Mouse (Mus musculus) liver, embryonic 12.5 days (tissue): Measurements from ENCODE around the gene Myo1h. TPM values are rescaled to one million over a fixed set of nuclear protein-coding genes. Genes with fewer than 3 reads are reported as not detected.

Source experiments
- ATAC-seq: fragments of 200-750 bp; cut with Nextera tagmentation; 2 replicates; pipeline ENCODE4 v1.8.0; 2017; ENCODE audit warnings: moderate number of reproducible peaks, mild to moderate bottlenecking, moderate library complexity
- H3K27ac ChIP-seq: fragments of 300-500 bp; sonication (generic); 2 replicates; pipeline ENCODE4 v1.5.1; 2016; ENCODE audit warnings: mild to moderate bottlenecking
- H3K27me3 ChIP-seq: fragments of 300-500 bp; sonication (generic); replicated peaks from 2 replicates; pipeline ENCODE4 v1.6.1; 2016; ENCODE audit warnings: mild to moderate bottlenecking, moderate library complexity
- H3K36me3 ChIP-seq: fragments of 300-500 bp; sonication (generic); 2 replicates; pipeline ENCODE4 v1.6.1; 2016; ENCODE audit warnings: mild to moderate bottlenecking, moderate library complexity
- H3K4me1 ChIP-seq: fragments of 300-500 bp; sonication (generic); 2 replicates; pipeline ENCODE4 v1.6.1; 2016
- H3K4me2 ChIP-seq: fragments of 300-500 bp; sonication (generic); 2 replicates; pipeline ENCODE4 v1.6.1; 2016; ENCODE audit warnings: mild to moderate bottlenecking, moderate library complexity
- H3K4me3 ChIP-seq: fragments of 300-500 bp; sonication (generic); 2 replicates; pipeline ENCODE4 v1.5.1; 2016; ENCODE audit warnings: mild to moderate bottlenecking, moderate library complexity
- H3K9ac ChIP-seq: fragments of 300-500 bp; sonication (generic); 2 replicates; pipeline ENCODE4 v1.6.1; 2016; ENCODE audit warnings: mild to moderate bottlenecking, moderate library complexity
- H3K9me3 ChIP-seq: fragments of 300-500 bp; sonication (generic); replicated peaks from 2 replicates; pipeline ENCODE4 v1.6.1; 2016; ENCODE audit warnings: mild to moderate bottlenecking, moderate library complexity
- WGBS: fragments of 180-500 bp; shearing (Covaris S2); methylation state at CpG from one replicate; pipeline ENCODE4 v1.1.7; 2016; ENCODE audit not compliant: insufficient replicate concordance; 5-methylcytosine and 5-hydroxymethylcytosine counted together
- microRNA-seq: library from miRNA; unstranded; fragments of <30 nt; microRNA quantifications from one replicate; pipeline ENCODE4, GENCODE M21; 2017
- polyA plus RNA-seq: library from polyadenylated mRNA; unstranded; fragments of >200 nt; fragmentation: Nextera tagmentation; extraction: Ambion mirVana; gene quantifications from 2 replicates; pipeline ENCODE4 v1.2.1, GENCODE M21; 2016

Gene Myo1h
- polyA plus RNA-seq, 1 experiment from 2014 or later = 0.38 TPM

DNA sequence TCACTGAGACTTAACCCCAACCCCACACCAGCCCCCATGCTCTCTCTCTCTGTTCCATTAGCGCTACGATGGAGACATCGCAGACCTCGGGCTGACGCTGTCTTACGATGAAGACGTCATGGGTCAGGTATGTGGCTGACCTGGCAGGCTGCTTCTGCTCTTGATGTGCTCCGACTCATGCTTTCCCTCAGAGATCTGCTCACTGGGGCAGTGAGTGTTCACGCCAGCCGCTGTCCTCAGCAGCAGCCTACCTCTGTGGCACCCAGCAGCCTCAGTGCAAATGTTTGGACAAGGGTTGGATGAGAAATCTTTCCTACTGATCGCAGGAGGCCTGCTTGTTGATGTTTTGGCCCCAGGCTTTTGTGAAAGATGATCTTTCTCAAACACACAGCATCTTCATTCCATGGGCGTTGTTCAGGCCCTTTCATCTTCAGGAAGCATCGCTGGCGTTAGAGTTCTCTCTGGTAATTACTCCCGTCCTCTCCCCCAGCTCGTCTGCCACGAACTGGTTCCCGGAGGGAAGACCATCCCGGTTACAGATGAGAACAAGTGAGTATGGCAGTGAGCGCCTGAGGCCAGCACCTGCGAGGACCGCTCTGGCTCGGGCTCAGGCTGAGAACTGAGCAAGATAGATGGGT is 123.5 kb downstream of the Myo1h start:
- Histone ChIP-seq H3K4me2 (no peak overlapping the region), H3K36me3 (peaks cover 100% of the 10 kb centered on the region), H3K9ac (no peak overlapping the region), H3K4me3 (no peak overlapping the region), H3K9me3 (no peaks in the 10 kb centered on the region), H3K4me1 (peaks cover 8% of the 10 kb centered on the region; the same call in 1 of the 2 replicates), H3K27me3 (no peaks in the 10 kb centered on the region), H3K27ac (no peak overlapping the region)
- no peak for ATAC-seq
- WGBS = 84% methylated on average over 23 of the region's 23 CpGs

DNA sequence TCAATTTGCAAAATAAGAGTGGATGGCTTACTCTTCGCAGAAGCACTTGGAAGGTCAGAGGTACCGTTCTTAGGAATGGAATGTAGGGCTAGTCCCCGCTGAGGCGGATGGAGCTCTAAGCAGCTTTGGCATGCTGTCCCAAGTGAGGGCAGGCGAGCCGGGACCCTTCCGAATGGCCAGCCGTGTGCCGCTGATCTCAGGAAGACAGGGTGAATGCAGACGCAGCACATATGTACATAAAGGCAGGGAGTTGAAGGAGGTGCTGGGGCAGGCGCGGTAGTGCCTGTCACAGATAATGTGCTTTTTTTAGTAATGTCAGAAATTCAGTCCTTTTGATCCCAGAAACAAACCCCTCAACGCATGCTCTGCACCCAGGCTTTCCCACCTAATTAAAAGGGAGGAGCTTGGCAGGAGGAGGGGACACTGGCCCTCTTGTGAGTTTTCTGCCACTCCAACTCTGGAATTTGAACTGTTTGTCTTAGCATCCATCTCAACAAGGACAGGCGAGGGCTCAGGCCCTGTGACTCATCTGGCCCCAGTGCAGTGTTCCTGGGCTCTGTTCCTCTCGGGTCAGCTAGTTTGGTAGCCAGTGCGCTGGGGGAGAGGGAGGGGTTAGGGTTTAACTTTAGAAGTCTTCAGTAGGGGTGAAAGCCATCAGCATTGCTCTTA is 124.2 kb downstream of the Myo1h start:
- Histone ChIP-seq H3K9ac (no peak overlapping the region), H3K27ac (0 out of 2 replicates have a peak overlapping the region, but pooled peaks have one; percentile 5), H3K9me3 (no peaks in the 10 kb centered on the region), H3K4me3 (no peak overlapping the region), H3K4me1 (peaks cover 8% of the 10 kb centered on the region; the same call in 1 of the 2 replicates), H3K27me3 (no peaks in the 10 kb centered on the region), H3K36me3 (peaks cover 100% of the 10 kb centered on the region), H3K4me2 (no peak overlapping the region)
- ATAC-seq = no peak
- 76% methylated on average over 16 of the region's 16 CpGs for WGBS

Small RNAs within 50 kb of the gene (microRNA-seq; reads per million reads assigned to microRNA genes)
- gene Mir7027 = not detected

Other genes starting within 250 kb of the Myo1h start
- 5.0 and 5.2 TPM in 2 replicates for gene Usp30, start 223.7 kb upstream of the Myo1h start, polyA plus RNA-seq
- gene Svop, start 197.6 kb upstream of the Myo1h start, polyA plus RNA-seq = not detected in 2 replicates
- 8.2 and 8.8 TPM in 2 replicates for gene Alkbh2, start 160.9 kb upstream of the Myo1h start, polyA plus RNA-seq
- 40.1 and 40.7 TPM in 2 replicates for gene Ung, start 158.8 kb upstream of the Myo1h start, polyA plus RNA-seq
- 0.60 and 0.70 TPM in 2 replicates for gene Acacb, start 142.6 kb upstream of the Myo1h start, polyA plus RNA-seq
- gene Foxn4, start 15.4 kb upstream of the Myo1h start, polyA plus RNA-seq = not detected in 2 replicates
- gene Kctd10, start 91.3 kb downstream of the Myo1h start, polyA plus RNA-seq = 35.5 and 36.2 TPM in 2 replicates
- gene Ube3b, start 91.4 kb downstream of the Myo1h start, polyA plus RNA-seq = 25.0 and 26.5 TPM in 2 replicates
- 17.7 and 17.9 TPM in 2 replicates for gene Mmab, start 154.9 kb downstream of the Myo1h start, polyA plus RNA-seq
- 34.6 and 35.2 TPM in 2 replicates for gene Mvk, start 155.1 kb downstream of the Myo1h start, polyA plus RNA-seq